Mouse (Mus musculus): ENCODE data around the gene Fibin. TPM values are rescaled to one million over a fixed set of nuclear protein-coding genes. Genes with fewer than 3 reads are reported as not detected.

Gene Fibin
- polyA plus RNA-seq (2021; fragmentation: Nextera tagmentation): 2.0 and 3.0 TPM in 2 replicates
- long read RNA-seq, experiment 1, transcript Fibin-201 (1 exons, 2,267 nt): major isoform, 5 of 5 reads
- long read RNA-seq, experiment 1, partial matches to known transcripts: 0 of 5 reads
- long read RNA-seq, experiment 1, other reads (novel, unspliced or antisense): 0 of 5 reads
- long read RNA-seq, experiment 2, transcript Fibin-201 (1 exons, 2,267 nt): major isoform, 26 of 26 reads
- long read RNA-seq, experiment 2, partial matches to known transcripts: 0 of 26 reads
- long read RNA-seq, experiment 2, other reads (novel, unspliced or antisense): 0 of 26 reads

DNA sequence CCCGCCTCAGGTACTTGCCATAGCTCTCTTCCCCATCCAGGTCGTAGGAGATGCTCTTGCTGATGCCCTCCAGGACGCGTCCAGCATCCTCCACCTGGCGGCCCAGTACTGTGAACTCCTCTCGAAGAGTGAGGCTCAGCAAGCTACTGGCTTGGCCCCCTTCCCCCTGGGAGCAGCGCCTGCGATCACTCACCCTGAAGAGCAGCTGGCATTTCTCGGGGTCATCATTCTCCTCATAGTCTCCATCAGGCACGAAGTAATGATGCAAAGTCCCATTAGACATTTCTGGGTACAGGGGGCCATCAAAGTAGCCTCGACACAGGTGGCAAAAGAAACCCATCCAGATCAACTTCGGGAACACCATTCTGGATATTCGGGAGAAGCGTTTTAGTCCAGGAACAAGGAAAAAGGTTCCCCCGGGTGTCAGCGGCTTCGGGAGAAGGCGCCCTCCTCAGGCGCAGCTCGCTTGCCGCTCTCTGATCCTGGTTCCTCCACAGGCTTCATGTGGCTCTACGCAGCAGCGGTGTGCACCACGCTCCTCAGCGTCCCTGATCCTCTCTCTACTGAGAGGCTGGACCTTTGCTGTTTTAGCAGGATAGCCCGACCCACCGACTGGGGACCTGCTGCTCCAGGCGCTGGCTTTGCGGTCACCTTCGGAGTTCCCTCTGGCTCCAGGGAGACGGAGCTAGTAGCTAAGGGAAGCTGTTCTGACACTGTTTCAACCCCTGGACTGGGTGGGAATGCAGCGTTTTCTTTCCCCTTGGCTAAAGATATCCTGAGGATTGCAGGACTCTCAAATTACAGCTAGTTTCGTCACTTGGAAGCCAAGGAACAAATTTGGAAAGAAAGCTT, at the start of gene Fibin:
Gene Fibin (minus strand): TSS at position 752 of the 852 bp plus-strand sequence.

DNA sequence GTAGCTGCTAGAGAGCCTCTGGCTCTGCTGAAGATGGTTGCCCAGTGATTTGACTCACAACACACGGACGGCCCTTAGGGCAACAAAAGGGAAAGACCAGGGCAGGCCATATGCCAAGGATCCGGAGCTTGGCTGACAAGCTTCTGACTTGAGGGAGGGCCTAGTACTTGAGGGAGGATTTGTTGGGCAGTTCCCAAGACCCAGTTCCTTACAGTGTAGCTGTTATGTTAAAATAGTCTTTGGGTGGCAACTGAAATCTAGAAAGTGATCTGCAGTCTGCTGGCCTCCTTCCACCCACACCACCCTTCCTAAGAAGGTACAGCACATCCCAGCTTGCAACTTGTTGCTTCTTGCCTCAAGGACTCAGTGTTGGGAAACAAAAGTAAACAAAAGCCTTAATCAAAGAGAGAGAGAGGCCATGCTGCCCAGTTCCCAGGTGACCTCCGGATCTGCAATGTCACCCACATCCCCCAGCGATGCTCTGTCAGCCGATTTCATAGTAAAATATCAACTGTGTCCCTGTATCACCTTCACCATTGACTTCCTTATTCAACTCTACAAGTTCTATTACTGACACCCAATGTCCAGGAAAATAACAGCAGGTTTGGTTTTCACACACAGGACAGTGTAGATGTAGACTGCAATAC, 48.4 kb downstream of the Fibin start, which contains the start of gene Bbox1:
Gene Bbox1 (minus strand): TSS at position 52 of the 647 bp plus-strand sequence.

Other genes starting within 250 kb of the Fibin start
- gene Bbox1, start 48.6 kb downstream of the Fibin start, polyA plus RNA-seq (2021; fragmentation: Nextera tagmentation): 3.2 and 7.1 TPM in 2 replicates
- gene Slc5a12, start 234.1 kb upstream of the Fibin start, polyA plus RNA-seq (2021; fragmentation: Nextera tagmentation): not detected in 2 replicates

Data from layer of hippocampus, adult 6 months (tissue).